Mouse (Mus musculus) small intestine, adult 2 months (tissue): ENCODE results near the gene Gm1043.

Experiments
- CTCF ChIP-seq: fragments of 200-500 bp; IDR thresholded peaks from 2 replicates; pipeline ENCODE4 v1.5.1; 2012; ENCODE audit warnings: low read depth, mild to moderate bottlenecking, control low read depth, inconsistent platforms, low read length, moderate library complexity, mixed read lengths; ENCODE audit not compliant: insufficient replicate concordance, insufficient read length; ENCODE audit errors: extremely low read depth
- POLR2A ChIP-seq: fragments of 200-500 bp; IDR thresholded peaks from 2 replicates; pipeline ENCODE4 v1.6.1; 2012; ENCODE audit warnings: low read depth, mild to moderate bottlenecking, control low read depth, inconsistent platforms, low read length, moderate library complexity

DNA sequence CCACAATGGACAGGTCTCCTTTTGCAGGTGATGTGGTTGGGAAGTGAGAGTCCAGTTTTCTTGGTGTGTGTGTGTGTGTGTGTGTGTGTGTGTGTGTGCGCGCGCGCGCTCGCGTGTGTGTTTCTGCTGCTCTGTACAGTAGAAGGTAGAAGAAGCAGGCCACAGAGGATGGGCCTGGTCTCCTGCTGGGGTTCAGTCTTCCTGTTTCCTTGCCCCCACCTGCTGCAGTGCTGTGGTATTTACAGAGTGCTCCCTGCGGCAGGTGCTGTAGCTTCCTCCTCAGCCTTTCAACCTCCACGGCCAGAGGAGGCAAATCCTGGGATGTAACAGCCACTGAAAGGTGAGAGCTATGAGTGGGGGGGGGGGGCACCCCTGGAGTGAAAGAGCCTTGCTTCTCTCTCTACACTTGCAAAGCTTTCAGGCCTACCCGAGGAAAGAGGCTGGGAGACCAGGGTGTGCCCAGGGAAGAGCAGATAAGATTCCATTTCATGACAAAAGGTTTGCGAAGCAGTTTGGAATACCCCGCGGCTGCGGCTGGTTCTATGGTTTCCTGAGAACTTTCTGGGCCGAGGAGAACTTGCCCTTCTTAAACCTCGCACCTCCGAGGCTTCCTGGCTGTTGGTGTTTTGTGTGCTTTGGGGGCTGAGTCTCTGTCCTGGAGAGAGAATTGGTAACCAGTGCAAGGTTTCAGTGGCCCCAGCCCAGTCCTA is 37.8 kb upstream of the Gm1043 start:
- TF ChIP-seq POLR2A (no peak), CTCF (no peak)
